Mouse (Mus musculus): ENCODE data around the gene Ppp2r5a.

GRCm38 (mm10) chr1:191348592-191348991 is 54.5 kb downstream of the Ppp2r5a start:
- no peak for TF ChIP-seq HCFC1 (IDR thresholded peaks at IDR 0.05; ENCODE audit: low read depth, low read length)
- no peak for TF ChIP-seq CTCF (conservative IDR thresholded peaks at IDR 0.05 in 1 of 2, IDR thresholded peaks at IDR 0.05 in 1 of 2; ENCODE audit: low read depth in 2 of 2, low read length in 2 of 2)
- no peak for TF ChIP-seq RCOR1 (conservative IDR thresholded peaks at IDR 0.05; ENCODE audit: low read depth, low read length)

All from CH12.LX (cell line).